Mouse (Mus musculus) heart, embryonic 16.5 days (tissue): Measurements from ENCODE around the gene Auts2. TPM values are rescaled to one million over a fixed set of nuclear protein-coding genes. Genes with fewer than 3 reads are reported as not detected.

Experiments
- ATAC-seq: fragments of 200-750 bp; cut with Nextera tagmentation; replicated peaks from 2 replicates; pipeline ENCODE4 v1.8.0; 2017; ENCODE audit warnings: moderate number of reproducible peaks; ENCODE audit not compliant: insufficient read depth, low FRiP score; ENCODE audit errors: extremely low read depth
- H3K27ac ChIP-seq: fragments of 300-500 bp; sonication (generic); 2 replicates; pipeline ENCODE4 v1.5.1; 2014; ENCODE audit warnings: mild to moderate bottlenecking, low read length, control low read depth, moderate library complexity
- H3K27me3 ChIP-seq: fragments of 300-500 bp; sonication (generic); 2 replicates; pipeline ENCODE4 v1.6.1; 2014; ENCODE audit warnings: low read length, mixed read lengths; ENCODE audit not compliant: control insufficient read depth, insufficient read depth
- H3K36me3 ChIP-seq: fragments of 300-500 bp; sonication (generic); 2 replicates; pipeline ENCODE4 v1.6.1; 2014; ENCODE audit not compliant: control insufficient read depth, insufficient read depth
- H3K4me1 ChIP-seq: fragments of 300-500 bp; sonication (generic); 2 replicates; pipeline ENCODE4 v1.6.1; 2014; ENCODE audit warnings: low read length, mixed read lengths; ENCODE audit not compliant: control insufficient read depth, insufficient read depth
- H3K4me2 ChIP-seq: fragments of 300-500 bp; sonication (generic); 2 replicates; pipeline ENCODE4 v1.6.1; 2014; ENCODE audit warnings: low read depth, mild to moderate bottlenecking, control low read depth, low read length
- H3K4me3 ChIP-seq: fragments of 300-500 bp; sonication (generic); 2 replicates; pipeline ENCODE4 v1.5.1; 2014; ENCODE audit warnings: mild to moderate bottlenecking, control low read depth, low read length
- H3K9ac ChIP-seq: fragments of 300-500 bp; sonication (generic); 2 replicates; pipeline ENCODE4 v1.6.1; 2014; ENCODE audit warnings: low read length, control low read depth
- H3K9me3 ChIP-seq: fragments of 300-500 bp; sonication (generic); replicated peaks from 2 replicates; pipeline ENCODE4 v1.6.1; 2016; ENCODE audit warnings: low read length; ENCODE audit not compliant: control insufficient read depth
- WGBS: fragments of 180-500 bp; shearing (Covaris S2); extraction: QIAGEN DNeasy Blood & Tissue Kit; methylation state at CpG from one replicate; pipeline ENCODE4 v1.1.7; 2014; 5-methylcytosine and 5-hydroxymethylcytosine counted together
- polyA plus RNA-seq: library from polyadenylated mRNA; unstranded; fragments of >200 nt; fragmentation: Nextera tagmentation; extraction: Ambion mirVana; gene quantifications from 2 replicates; pipeline ENCODE4 v1.2.1, GENCODE M21; 2015

Gene Auts2
- polyA plus RNA-seq, 1 experiment from 2014 or later, result 16.3 TPM

- H3K27me3 ChIP-seq, result no peaks in the 10 kb centered on the region
- no peak overlapping the region for H3K27ac ChIP-seq
- H3K36me3 ChIP-seq, result no peaks in the 10 kb centered on the region
- H3K4me2 ChIP-seq, result no peak overlapping the region
- no peak overlapping the region for H3K4me3 ChIP-seq
- no peaks in the 10 kb centered on the region for H3K9me3 ChIP-seq
- H3K9ac ChIP-seq, result no peak overlapping the region
- ATAC-seq, result no peak
- WGBS, result 50% methylated on average over 3 of the region's 3 CpGs
- H3K4me1 ChIP-seq, result peaks cover 26% of the 10 kb centered on the region
Observed at GRCm38 (mm10) chr5:132166559-132166958, 376.6 kb downstream of the Auts2 start.

GRCm38 (mm10) chr5:132163960-132164359 lies 379.2 kb downstream of the Auts2 start:
- no peak for ATAC-seq
- Histone ChIP-seq H3K36me3 (no peaks in the 10 kb centered on the region), H3K27me3 (no peaks in the 10 kb centered on the region), H3K4me1 (peaks cover 15% of the 10 kb centered on the region), H3K9me3 (no peaks in the 10 kb centered on the region), H3K9ac (no peak overlapping the region), H3K27ac (no peak overlapping the region), H3K4me2 (no peak overlapping the region), H3K4me3 (no peak overlapping the region)
- 80% methylated on average over 10 of the region's 10 CpGs for WGBS

GRCm38 (mm10) chr5:132162206-132162533 lies 381.0 kb downstream of the Auts2 start:
- no peak overlapping the region; the same call in 1 of the 2 replicates for H3K27ac ChIP-seq
- no peak overlapping the region for H3K4me3 ChIP-seq
- no peak overlapping the region for H3K4me2 ChIP-seq
- no peaks in the 10 kb centered on the region for H3K36me3 ChIP-seq
- H3K4me1 ChIP-seq, result peaks cover 13% of the 10 kb centered on the region
- H3K9ac ChIP-seq, result no peak overlapping the region
- H3K9me3 ChIP-seq, result no peaks in the 10 kb centered on the region
- no peak for ATAC-seq
- no peaks in the 10 kb centered on the region for H3K27me3 ChIP-seq
- 46% methylated on average over 4 of the region's 4 CpGs for WGBS

- H3K4me3 ChIP-seq, result no peak overlapping the region
- peak overlapping the region; percentile 61 for H3K27ac ChIP-seq
- H3K27me3 ChIP-seq, result no peaks in the 10 kb centered on the region
- peaks cover 13% of the 10 kb centered on the region for H3K4me1 ChIP-seq
- no peak overlapping the region for H3K9ac ChIP-seq
- H3K9me3 ChIP-seq, result no peaks in the 10 kb centered on the region
- ATAC-seq, result no peak
- H3K4me2 ChIP-seq, result no peak overlapping the region
- 54% methylated on average over 9 of the region's 9 CpGs for WGBS
- H3K36me3 ChIP-seq, result no peaks in the 10 kb centered on the region
Observed at GRCm38 (mm10) chr5:132161338-132162205, 381.6 kb downstream of the Auts2 start.

- no peak overlapping the region for H3K9ac ChIP-seq
- no peaks in the 10 kb centered on the region for H3K9me3 ChIP-seq
- no peak overlapping the region for H3K4me3 ChIP-seq
- no peak for ATAC-seq
- no peak overlapping the region for H3K27ac ChIP-seq
- H3K4me1 ChIP-seq, result no peaks in the 10 kb centered on the region
- H3K4me2 ChIP-seq, result no peak overlapping the region
- no peaks in the 10 kb centered on the region for H3K36me3 ChIP-seq
- 86% methylated on average over 4 of the region's 4 CpGs for WGBS
- no peaks in the 10 kb centered on the region for H3K27me3 ChIP-seq
Observed at GRCm38 (mm10) chr5:132144181-132144580, 399.0 kb downstream of the Auts2 start.

DNA sequence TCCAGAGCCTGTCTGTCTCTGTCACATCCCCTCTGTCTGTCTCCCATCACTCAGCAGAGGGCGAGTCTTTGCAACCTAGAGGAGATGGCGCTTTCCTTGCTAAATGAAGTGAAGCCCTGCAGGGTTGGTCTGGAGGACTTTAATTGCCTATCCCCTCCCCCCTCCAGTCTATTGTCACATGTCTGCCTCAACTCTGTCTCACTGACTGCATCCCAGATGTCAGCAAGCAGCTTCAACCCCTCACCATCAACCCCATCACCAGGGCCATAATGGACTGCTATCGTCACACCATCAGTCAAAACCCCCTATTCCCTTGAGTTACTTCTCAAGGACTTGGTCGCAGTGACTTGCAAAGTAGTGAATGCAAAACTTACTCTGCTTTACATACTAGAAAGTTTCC lies 402.3 kb downstream of the Auts2 start:
- H3K9me3 ChIP-seq, result no peaks in the 10 kb centered on the region
- ATAC-seq, result no peak
- no peak overlapping the region for H3K27ac ChIP-seq

GRCm38 (mm10) chr5:132135941-132136663 lies 407.0 kb downstream of the Auts2 start:
- no peaks in the 10 kb centered on the region for H3K27me3 ChIP-seq
- WGBS, result 57% methylated on average over 7 of the region's 7 CpGs
- no peak for ATAC-seq
- H3K4me2 ChIP-seq, result no peak overlapping the region
- H3K9me3 ChIP-seq, result no peaks in the 10 kb centered on the region
- peaks cover 11% of the 10 kb centered on the region; the same call in 1 of the 2 replicates for H3K4me1 ChIP-seq
- no peak overlapping the region for H3K4me3 ChIP-seq
- H3K9ac ChIP-seq, result no peak overlapping the region
- H3K36me3 ChIP-seq, result no peaks in the 10 kb centered on the region
- no peak overlapping the region for H3K27ac ChIP-seq

More for the DNA sequence above, 402.3 kb downstream of the Auts2 start:
- Histone ChIP-seq H3K27me3 (no peaks in the 10 kb centered on the region), H3K4me1 (peaks cover 4% of the 10 kb centered on the region; the same call in 1 of the 2 replicates), H3K4me3 (no peak overlapping the region), H3K4me2 (no peak overlapping the region), H3K36me3 (no peaks in the 10 kb centered on the region), H3K9ac (no peak overlapping the region)
- 64% methylated on average over 4 of the region's 4 CpGs for whole genome bisulfite sequencing

- Histone ChIP-seq H3K9me3 (no peaks in the 10 kb centered on the region), H3K27ac (no peak overlapping the region), H3K9ac (no peak overlapping the region), H3K36me3 (no peaks in the 10 kb centered on the region), H3K4me2 (no peak overlapping the region), H3K4me3 (no peak overlapping the region), H3K27me3 (no peaks in the 10 kb centered on the region), H3K4me1 (peaks cover 11% of the 10 kb centered on the region; the same call in 1 of the 2 replicates)
- 0 out of 2 replicates have a peak, but pooled peaks have one; percentile 28 for ATAC-seq
- WGBS, result 55% methylated on average over 3 of the region's 3 CpGs
Observed at GRCm38 (mm10) chr5:132131948-132132347, 411.2 kb downstream of the Auts2 start.

DNA sequence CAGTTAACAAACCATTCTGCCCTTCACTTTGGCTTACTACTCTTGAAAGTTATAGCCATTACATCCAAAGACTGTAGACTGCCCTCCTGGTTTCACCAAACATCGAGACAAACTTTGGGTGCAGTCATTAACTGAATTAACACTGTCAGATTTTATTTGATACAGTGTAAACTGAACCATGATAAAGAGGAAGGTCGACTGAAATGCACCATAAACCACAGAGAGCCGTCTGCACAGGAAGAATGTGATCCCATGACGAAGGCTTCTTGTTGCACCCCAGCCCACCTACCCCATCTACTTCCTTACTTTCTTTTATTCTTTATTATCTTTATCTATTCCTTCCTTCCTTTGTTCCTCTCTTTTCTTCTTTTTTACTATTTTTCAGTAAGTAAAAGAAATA lies 412.6 kb downstream of the Auts2 start:
- no peaks in the 10 kb centered on the region for H3K27me3 ChIP-seq
- H3K36me3 ChIP-seq, result no peaks in the 10 kb centered on the region
- no peak overlapping the region for H3K4me2 ChIP-seq
- ATAC-seq, result no peak
- H3K9me3 ChIP-seq, result no peaks in the 10 kb centered on the region
- no peak overlapping the region for H3K27ac ChIP-seq
- H3K9ac ChIP-seq, result no peak overlapping the region
- WGBS, result 60% methylated on average over 4 of the region's 4 CpGs
- H3K4me1 ChIP-seq, result peaks cover 7% of the 10 kb centered on the region; the same call in 1 of the 2 replicates
- no peak overlapping the region for H3K4me3 ChIP-seq
